Mouse (Mus musculus) liver, embryonic 11.5 days (tissue): Measurements from ENCODE around the gene Gpr153. TPM values are rescaled to one million over a fixed set of nuclear protein-coding genes. Genes with fewer than 3 reads are reported as not detected.

Experiments used
- ATAC-seq: fragments of 200-750 bp; cut with Nextera tagmentation; replicated peaks from 2 replicates; pipeline ENCODE4 v1.8.0; 2017; ENCODE audit warnings: moderate number of reproducible peaks, mild to moderate bottlenecking, moderate TSS enrichment, moderate library complexity; ENCODE audit not compliant: low FRiP score
- DNase-seq: peaks from one replicate; pipeline ENCODE4 v3.0.0-alpha.2; 2017; ENCODE audit warnings: low spot score
- H3K27ac ChIP-seq: fragments of 300-500 bp; sonication (generic); 2 replicates; pipeline ENCODE4 v1.5.1; 2014; ENCODE audit warnings: mild to moderate bottlenecking, low read depth, low read length, control low read depth
- H3K27me3 ChIP-seq: fragments of 300-500 bp; sonication (generic); replicated peaks from 2 replicates; pipeline ENCODE4 v1.6.1; 2014; ENCODE audit warnings: low read length, mixed read lengths; ENCODE audit not compliant: control insufficient read depth, insufficient read depth
- H3K36me3 ChIP-seq: fragments of 300-500 bp; sonication (generic); 2 replicates; pipeline ENCODE4 v1.6.1; 2014; ENCODE audit warnings: mild to moderate bottlenecking, low read length, moderate library complexity, mixed read lengths; ENCODE audit not compliant: control insufficient read depth, insufficient read depth
- H3K4me1 ChIP-seq: fragments of 300-500 bp; sonication (generic); replicated peaks from 2 replicates; pipeline ENCODE4 v1.6.1; 2014; ENCODE audit warnings: low read length, mixed read lengths; ENCODE audit not compliant: control insufficient read depth, insufficient read depth
- H3K4me2 ChIP-seq: fragments of 300-500 bp; sonication (generic); 2 replicates; pipeline ENCODE4 v1.6.1; 2014; ENCODE audit warnings: mild to moderate bottlenecking, control low read depth, moderate library complexity
- H3K4me3 ChIP-seq: fragments of 300-500 bp; sonication (generic); 2 replicates; pipeline ENCODE4 v1.5.1; 2014; ENCODE audit warnings: low read depth, low read length, control low read depth
- H3K9ac ChIP-seq: fragments of 300-500 bp; sonication (generic); 2 replicates; pipeline ENCODE4 v1.6.1; 2014; ENCODE audit warnings: low read depth, low read length, control low read depth
- H3K9me3 ChIP-seq: fragments of 300-500 bp; sonication (generic); 2 replicates; pipeline ENCODE4 v1.6.1; 2016; ENCODE audit warnings: low read length, inconsistent platforms, mixed read lengths; ENCODE audit not compliant: control insufficient read depth
- WGBS: fragments of 180-500 bp; shearing (Covaris S2); extraction: QIAGEN DNeasy Blood & Tissue Kit; methylation state at CpG from one replicate; pipeline ENCODE4 v1.1.7; 2014; 5-methylcytosine and 5-hydroxymethylcytosine counted together
- polyA plus RNA-seq: library from polyadenylated mRNA; unstranded; fragments of >200 nt; fragmentation: Nextera tagmentation; extraction: Ambion mirVana; gene quantifications from 2 replicates; pipeline ENCODE4 v1.2.1, GENCODE M21; 2014

The Gpr153 gene
- polyA plus RNA-seq, 1 experiment from 2014 or later, result 2.2 TPM

GRCm38 (mm10) chr4:152312186-152312585, 38.2 kb downstream of the Gpr153 start:
- 6% methylated on average over 14 of the region's 14 CpGs for WGBS
- Histone ChIP-seq H3K4me1 (peaks cover 27% of the 10 kb centered on the region), H3K4me2 (peak overlapping the region; percentile 65), H3K27me3 (peaks cover 69% of the 10 kb centered on the region), H3K4me3 (peak overlapping the region; percentile 44), H3K9ac (no peak overlapping the region), H3K27ac (no peak overlapping the region), H3K9me3 (no peaks in the 10 kb centered on the region), H3K36me3 (no peaks in the 10 kb centered on the region; the same call in 1 of the 2 replicates)
- DNase-seq (no peak), ATAC-seq (0 out of 2 replicates have a peak, but pooled peaks have one; percentile 38)

GRCm38 (mm10) chr4:152313211-152313632, 39.2 kb downstream of the Gpr153 start:
- Histone ChIP-seq H3K4me1 (peaks cover 27% of the 10 kb centered on the region), H3K36me3 (no peaks in the 10 kb centered on the region; the same call in 1 of the 2 replicates), H3K4me2 (peak overlapping the region; percentile 65), H3K4me3 (peak overlapping the region; percentile 44), H3K27me3 (peaks cover 79% of the 10 kb centered on the region), H3K27ac (no peak overlapping the region), H3K9me3 (no peaks in the 10 kb centered on the region), H3K9ac (no peak overlapping the region)
- DNase-seq (no peak), ATAC-seq (no peak)
- under 1% methylated on average over 29 of the region's 29 CpGs for WGBS

- Histone ChIP-seq H3K27ac (no peak overlapping the region), H3K4me3 (no peak overlapping the region), H3K4me2 (no peak overlapping the region; the same call in 1 of the 2 replicates), H3K9me3 (no peaks in the 10 kb centered on the region), H3K36me3 (no peaks in the 10 kb centered on the region; the same call in 1 of the 2 replicates), H3K27me3 (peaks cover 79% of the 10 kb centered on the region), H3K9ac (no peak overlapping the region), H3K4me1 (peaks cover 30% of the 10 kb centered on the region)
- DNase-seq (no peak), ATAC-seq (no peak)
These were observed 39.9 kb downstream of the Gpr153 start for GRCm38 (mm10) chr4:152313934-152314333.

GRCm38 (mm10) chr4:152315498-152316213, 41.6 kb downstream of the Gpr153 start:
- DNase-seq, result no peak
- H3K4me1 ChIP-seq, result peaks cover 30% of the 10 kb centered on the region

GRCm38 (mm10) chr4:152317631-152318033, 43.6 kb downstream of the Gpr153 start:
- no peak overlapping the region for H3K4me2 ChIP-seq
- H3K27ac ChIP-seq, result no peak overlapping the region
- H3K4me1 ChIP-seq, result peaks cover 22% of the 10 kb centered on the region
- H3K36me3 ChIP-seq, result no peaks in the 10 kb centered on the region
- ATAC-seq (no peak), DNase-seq (no peak)
- no peak overlapping the region for H3K4me3 ChIP-seq
- peaks cover 56% of the 10 kb centered on the region for H3K27me3 ChIP-seq
- H3K9me3 ChIP-seq, result no peaks in the 10 kb centered on the region
- WGBS, result 83% methylated on average over 6 of the region's 6 CpGs
- no peak overlapping the region for H3K9ac ChIP-seq

More at GRCm38 (mm10) chr4:152315498-152316213, 41.6 kb downstream of the Gpr153 start:
- H3K4me3 ChIP-seq, result peak overlapping the region; percentile 16; the same call in 1 of the 2 replicates
- H3K27me3 ChIP-seq, result peaks cover 76% of the 10 kb centered on the region
- no peaks in the 10 kb centered on the region for H3K9me3 ChIP-seq
- ATAC-seq, result no peak
- no peak overlapping the region for H3K27ac ChIP-seq
- H3K4me2 ChIP-seq, result peak overlapping the region; percentile 49
- H3K9ac ChIP-seq, result no peak overlapping the region
- 2% methylated on average over 43 of the region's 43 CpGs for WGBS
- H3K36me3 ChIP-seq, result no peaks in the 10 kb centered on the region

- Histone ChIP-seq H3K9ac (0 out of 2 replicates have a peak within 1 kb of the TSS, but pooled peaks have one; percentile 15), H3K4me1 (peaks cover 12% of the 10 kb centered on the region), H3K4me3 (peak within 1 kb of the TSS; percentile 30), H3K36me3 (no peaks in the 10 kb centered on the region), H3K9me3 (no peaks in the 10 kb centered on the region), H3K4me2 (peak within 1 kb of the TSS; percentile 57), H3K27me3 (peaks cover 46% of the 10 kb centered on the region), H3K27ac (no peak within 1 kb of the TSS)
- 4% methylated on average over 26 of the region's 26 CpGs for WGBS
- peak; percentile 57; the same call in 1 of the 2 replicates for ATAC-seq
- DNase-seq, result no peak
These were observed 44.6 kb downstream of the Gpr153 start, which contains the start of gene Rnf207 for GRCm38 (mm10) chr4:152318517-152319234. Gene Rnf207 (minus strand): TSS chr4:152318993.

GRCm38 (mm10) chr4:152321464-152321863, 47.4 kb downstream of the Gpr153 start:
- Histone ChIP-seq H3K4me3 (no peak overlapping the region), H3K9ac (no peak overlapping the region), H3K36me3 (no peaks in the 10 kb centered on the region), H3K27ac (no peak overlapping the region), H3K4me1 (peaks cover 6% of the 10 kb centered on the region; the same call in 1 of the 2 replicates), H3K9me3 (no peaks in the 10 kb centered on the region), H3K4me2 (no peak overlapping the region), H3K27me3 (peaks cover 18% of the 10 kb centered on the region)
- no peak for ATAC-seq
- no peak for DNase-seq
- 58% methylated on average over 5 of the region's 5 CpGs for WGBS

GRCm38 (mm10) chr4:152324641-152325562, 50.9 kb downstream of the Gpr153 start:
- H3K9ac ChIP-seq, result peak overlapping the region; percentile 99
- DNase-seq (no peak), ATAC-seq (peak; percentile 53)
- H3K27ac ChIP-seq, result no peak overlapping the region
- peak overlapping the region; percentile 97 for H3K4me3 ChIP-seq
- 45% methylated on average over 16 of the region's 16 CpGs for WGBS
- H3K4me2 ChIP-seq, result peak overlapping the region; percentile 95
- no peaks in the 10 kb centered on the region for H3K27me3 ChIP-seq
- peaks cover 17% of the 10 kb centered on the region for H3K4me1 ChIP-seq
- H3K36me3 ChIP-seq, result peaks cover 19% of the 10 kb centered on the region
- H3K9me3 ChIP-seq, result no peaks in the 10 kb centered on the region
